Mouse (Mus musculus) T-helper 1 cell (primary cell): ENCODE results near the gene Gm4869.

Source experiments
- in situ Hi-C: fragments of 300-600 bp; cut with MboI, MseI; formaldehyde crosslinking; loops from one replicate; pipeline ENCODE4 v1.15.1; 2025; ENCODE audit warnings: high pct_unique_total_duplicates

Gm4869 gene

DNA sequence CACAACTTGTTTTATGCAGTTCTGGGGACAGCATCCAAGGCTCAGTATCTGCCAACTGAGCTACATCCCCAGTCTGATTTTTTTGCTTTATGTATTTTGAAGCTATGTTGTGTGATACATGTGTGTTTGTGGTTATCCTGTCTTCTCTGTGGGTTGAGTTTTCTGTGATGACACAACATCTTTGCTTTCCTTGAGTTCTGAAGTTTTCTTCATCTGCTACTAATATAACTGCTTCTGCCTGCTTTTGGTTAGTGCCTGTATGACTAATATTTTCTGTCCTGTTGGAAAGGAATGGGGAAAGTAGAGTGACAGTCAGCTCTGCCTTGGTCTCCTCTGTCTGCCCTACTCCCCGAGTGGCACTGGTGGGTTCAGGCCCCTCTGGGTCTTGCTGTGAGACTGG, 75.8 kb downstream of the Gm4869 start:
- in situ Hi-C loops = loop anchor here (5.0 kb wide), 1 partner anchor 44 kb away; no protein-coding TSS in a partner anchor

DNA sequence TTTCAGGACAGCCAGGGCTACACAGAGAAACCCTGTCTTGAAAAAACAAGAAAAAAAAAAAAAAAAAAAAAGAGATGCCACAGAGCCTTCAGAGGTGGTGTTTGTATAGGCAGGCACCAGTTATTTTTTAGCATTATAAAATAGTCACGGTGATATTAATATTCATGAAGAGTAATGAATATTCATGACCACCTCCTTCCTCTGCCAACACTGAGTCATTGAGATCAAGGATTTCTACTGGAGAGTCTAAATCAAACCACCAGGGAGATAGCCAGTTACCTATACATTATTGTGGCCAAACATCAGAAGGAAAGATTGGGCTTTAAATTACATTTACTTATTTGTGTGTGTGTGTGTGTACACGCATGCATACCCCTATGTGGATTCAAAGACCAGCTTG, 81.3 kb downstream of the Gm4869 start:
- in situ Hi-C loops = no loop called here

DNA sequence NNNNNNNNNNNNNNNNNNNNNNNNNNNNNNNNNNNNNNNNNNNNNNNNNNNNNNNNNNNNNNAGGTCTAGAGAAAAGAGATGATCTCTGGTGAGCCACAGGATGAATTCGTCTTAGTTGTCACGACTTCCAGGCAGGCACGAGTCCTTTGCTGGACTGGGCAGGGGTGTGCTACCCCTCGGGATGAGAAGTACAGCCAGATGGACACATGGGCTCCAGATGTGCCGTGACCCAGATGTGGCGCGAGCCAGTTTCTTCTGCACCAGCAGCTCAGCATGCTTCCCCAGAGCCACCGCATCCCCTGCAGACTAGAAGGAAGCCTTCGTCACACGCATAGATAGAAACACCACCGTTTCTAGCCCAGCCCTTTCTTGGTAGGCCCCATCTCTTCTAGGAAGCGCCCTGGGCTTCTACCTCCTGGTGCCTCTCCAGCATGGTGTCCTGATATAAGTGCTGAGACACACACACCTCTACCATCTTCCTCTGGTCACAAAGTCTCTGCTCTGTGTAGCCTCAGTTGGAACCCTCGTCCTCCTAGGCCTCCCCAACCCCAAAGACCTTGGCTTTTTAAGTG, 92.8 kb downstream of the Gm4869 start:
- in situ Hi-C loops = no loop called here

DNA sequence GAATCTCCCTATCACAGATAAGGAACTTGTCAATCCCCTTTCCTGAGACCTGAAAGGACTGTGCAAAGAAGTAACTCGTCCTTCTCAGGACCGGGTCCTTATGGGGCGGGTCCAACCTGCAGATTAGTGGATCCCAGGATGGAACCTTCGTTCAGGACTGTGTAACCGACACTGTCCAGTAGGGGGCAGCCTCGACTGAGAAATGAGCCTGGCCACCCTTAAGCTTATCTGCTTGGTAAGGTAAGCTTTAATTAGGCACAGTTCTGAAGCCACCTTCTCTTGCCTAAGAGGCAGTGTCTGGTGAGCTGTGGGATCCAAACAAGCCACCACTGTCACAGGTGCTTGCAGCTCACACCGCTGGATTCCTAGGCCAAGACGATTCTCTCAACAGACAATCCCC, 94.7 kb downstream of the Gm4869 start:
- in situ Hi-C loops = loop anchor here (5.0 kb wide), 2 partner anchors 92 to 142 kb away; no protein-coding TSS in a partner anchor

DNA sequence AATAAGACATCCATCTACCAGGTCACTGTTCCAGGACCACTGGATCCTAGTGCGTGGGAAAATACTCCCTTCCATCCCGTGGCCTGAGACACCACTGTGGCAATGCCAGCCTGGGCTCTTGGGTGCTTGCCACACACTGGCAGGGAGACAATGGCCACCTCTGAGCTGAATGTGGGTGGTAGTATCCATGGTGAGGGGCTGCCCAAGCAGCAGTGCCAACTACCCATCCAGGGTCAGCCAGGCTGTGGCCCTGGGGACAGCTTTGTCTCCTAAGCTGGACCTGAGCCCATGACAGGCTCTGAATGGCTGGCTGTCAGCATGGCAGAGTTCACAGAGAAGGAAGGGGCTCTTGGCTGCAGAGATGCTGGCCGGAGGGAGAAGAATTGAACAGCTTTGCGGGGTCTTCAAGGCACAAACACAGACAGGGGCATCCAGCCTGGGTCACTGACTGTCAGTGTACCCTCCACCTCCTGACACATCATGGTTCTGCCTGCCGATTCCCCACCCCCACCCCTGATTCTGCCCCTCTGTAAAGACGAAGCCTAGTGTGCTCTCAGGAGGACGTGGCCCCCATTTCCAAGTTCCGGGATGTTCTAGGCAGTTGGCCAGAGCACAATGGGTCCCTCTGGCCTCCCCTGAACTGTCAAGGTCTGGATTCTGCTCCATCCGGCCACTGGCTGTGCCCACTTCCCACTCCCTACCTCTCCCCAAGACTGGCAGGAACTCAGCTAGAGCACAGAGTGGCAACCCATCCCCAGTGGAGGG, 97.5 kb downstream of the Gm4869 start:
- in situ Hi-C loops = loop anchor here (5.0 kb wide), 2 partner anchors 89 to 139 kb away; no protein-coding TSS in a partner anchor
